Mouse (Mus musculus): Measurements from ENCODE around the gene Gjb1. TPM values are rescaled to one million over a fixed set of nuclear protein-coding genes. Genes with fewer than 3 reads are reported as not detected.
A peak's percentile ranks its signal among the peaks of the same experiment; 100 is the strongest.

Gene Gjb1
- polyA plus RNA-seq, 1 experiment from 2014 or later: 1.3 TPM

DNA sequence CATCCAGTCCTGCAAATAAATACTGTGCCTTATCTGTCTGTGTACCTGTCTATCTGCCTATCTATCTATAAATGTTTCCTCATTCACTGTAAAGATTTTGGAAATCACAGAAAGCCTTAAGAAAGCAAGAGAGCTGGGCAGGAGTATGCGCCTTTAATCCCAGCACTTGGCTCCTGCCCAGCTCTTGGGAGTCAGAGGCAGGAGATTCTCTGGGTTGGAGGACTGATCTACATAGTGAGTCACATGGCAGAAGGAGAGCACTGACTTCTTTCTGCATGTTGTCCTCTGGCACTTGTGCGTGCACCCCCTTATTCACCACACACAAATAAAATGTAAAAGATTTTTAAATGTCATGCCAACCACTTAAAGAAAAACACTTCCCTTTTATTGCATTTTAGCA, 47.3 kb downstream of the Gjb1 start:
- H3K9ac ChIP-seq (ENCODE audit: low read depth, low read length): no peak overlapping the region
- H3K4me3 ChIP-seq (ENCODE audit: low read depth, low read length): no peak overlapping the region
- ATAC-seq: no peak
- no peak overlapping the region for H3K27ac ChIP-seq (ENCODE audit: low read length)
- H3K36me3 ChIP-seq (ENCODE audit: control insufficient read depth, insufficient read depth, low read length): no peaks in the 10 kb centered on the region
- H3K9me3 ChIP-seq (replicated peaks; ENCODE audit: control insufficient read depth, low read length, poor library complexity, severe bottlenecking): no peaks in the 10 kb centered on the region
- 78% methylated on average over 2 of the region's 2 CpGs for WGBS
- H3K4me2 ChIP-seq (ENCODE audit: low read length): no peak overlapping the region
- peaks cover 3% of the 10 kb centered on the region; the same call in 1 of the 2 replicates for H3K4me1 ChIP-seq (ENCODE audit: control insufficient read depth, insufficient read depth, low read length)
- no peaks in the 10 kb centered on the region for H3K27me3 ChIP-seq (ENCODE audit: control insufficient read depth, insufficient read depth, low read depth, low read length)

DNA sequence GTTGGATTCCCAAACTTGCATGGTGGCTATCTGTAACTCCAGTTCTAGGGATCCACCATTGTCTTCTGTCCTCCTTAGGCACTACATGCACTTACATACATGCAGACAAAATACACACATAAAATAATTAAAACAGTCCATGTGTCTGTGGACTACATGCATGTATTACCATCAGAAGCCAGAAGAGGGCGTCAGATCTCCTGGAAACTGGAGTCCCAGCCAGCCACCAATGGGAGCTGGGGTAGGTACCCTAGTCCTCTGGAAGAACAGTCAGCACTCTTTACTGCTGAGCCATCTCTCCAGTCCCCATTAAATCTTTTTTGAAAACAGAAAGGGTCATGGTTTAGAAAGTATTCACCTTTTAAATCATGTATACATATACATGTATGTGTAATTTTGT, 51.6 kb downstream of the Gjb1 start:
- ATAC-seq: no peak
- Histone ChIP-seq H3K27ac (ENCODE audit: low read length) (peak overlapping the region; percentile 38; the same call in 1 of the 2 replicates), H3K4me1 (ENCODE audit: control insufficient read depth, insufficient read depth, low read length) (peaks cover 11% of the 10 kb centered on the region; the same call in 1 of the 2 replicates), H3K4me3 (ENCODE audit: low read depth, low read length) (no peak overlapping the region), H3K36me3 (ENCODE audit: control insufficient read depth, insufficient read depth, low read length) (no peaks in the 10 kb centered on the region), H3K27me3 (ENCODE audit: control insufficient read depth, insufficient read depth, low read depth, low read length) (no peaks in the 10 kb centered on the region), H3K9me3 (replicated peaks; ENCODE audit: control insufficient read depth, low read length, poor library complexity, severe bottlenecking) (no peaks in the 10 kb centered on the region), H3K9ac (ENCODE audit: low read depth, low read length) (no peak overlapping the region), H3K4me2 (ENCODE audit: low read length) (no peak overlapping the region)
- whole genome bisulfite sequencing: 0% methylated on average over 1 of the region's 1 CpGs

DNA sequence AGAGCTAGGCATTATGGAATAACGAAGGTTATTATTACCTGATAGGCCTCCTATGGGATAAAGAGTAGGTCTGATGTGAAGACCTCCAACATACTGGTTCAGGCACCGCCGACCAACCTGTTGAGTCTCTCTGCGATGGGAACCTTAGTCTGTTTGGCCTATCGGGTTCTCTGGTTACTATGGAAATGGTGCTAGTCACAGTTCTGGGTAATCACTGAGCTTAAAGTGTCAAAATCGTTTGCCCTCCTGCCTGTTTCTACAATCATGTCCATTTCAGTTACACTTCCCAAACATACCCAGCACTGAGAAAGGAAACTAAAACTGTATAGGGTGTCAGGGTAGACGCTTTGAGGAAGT, 52.6 kb downstream of the Gjb1 start:
- no peak overlapping the region for H3K9ac ChIP-seq (ENCODE audit: low read depth, low read length)
- peak overlapping the region; percentile 49 for H3K4me2 ChIP-seq (ENCODE audit: low read length)
- no peaks in the 10 kb centered on the region for H3K36me3 ChIP-seq (ENCODE audit: control insufficient read depth, insufficient read depth, low read length)
- H3K4me1 ChIP-seq (ENCODE audit: control insufficient read depth, insufficient read depth, low read length): peaks cover 11% of the 10 kb centered on the region; the same call in 1 of the 2 replicates
- no peaks in the 10 kb centered on the region for H3K27me3 ChIP-seq (ENCODE audit: control insufficient read depth, insufficient read depth, low read depth, low read length)
- H3K4me3 ChIP-seq (ENCODE audit: low read depth, low read length): peak overlapping the region; percentile 66
- H3K27ac ChIP-seq (ENCODE audit: low read length): peak overlapping the region; percentile 88
- peak; percentile 8; the same call in 1 of the 2 replicates for ATAC-seq
- WGBS: 16% methylated on average over 7 of the region's 7 CpGs
- no peaks in the 10 kb centered on the region for H3K9me3 ChIP-seq (replicated peaks; ENCODE audit: control insufficient read depth, low read length, poor library complexity, severe bottlenecking)

DNA sequence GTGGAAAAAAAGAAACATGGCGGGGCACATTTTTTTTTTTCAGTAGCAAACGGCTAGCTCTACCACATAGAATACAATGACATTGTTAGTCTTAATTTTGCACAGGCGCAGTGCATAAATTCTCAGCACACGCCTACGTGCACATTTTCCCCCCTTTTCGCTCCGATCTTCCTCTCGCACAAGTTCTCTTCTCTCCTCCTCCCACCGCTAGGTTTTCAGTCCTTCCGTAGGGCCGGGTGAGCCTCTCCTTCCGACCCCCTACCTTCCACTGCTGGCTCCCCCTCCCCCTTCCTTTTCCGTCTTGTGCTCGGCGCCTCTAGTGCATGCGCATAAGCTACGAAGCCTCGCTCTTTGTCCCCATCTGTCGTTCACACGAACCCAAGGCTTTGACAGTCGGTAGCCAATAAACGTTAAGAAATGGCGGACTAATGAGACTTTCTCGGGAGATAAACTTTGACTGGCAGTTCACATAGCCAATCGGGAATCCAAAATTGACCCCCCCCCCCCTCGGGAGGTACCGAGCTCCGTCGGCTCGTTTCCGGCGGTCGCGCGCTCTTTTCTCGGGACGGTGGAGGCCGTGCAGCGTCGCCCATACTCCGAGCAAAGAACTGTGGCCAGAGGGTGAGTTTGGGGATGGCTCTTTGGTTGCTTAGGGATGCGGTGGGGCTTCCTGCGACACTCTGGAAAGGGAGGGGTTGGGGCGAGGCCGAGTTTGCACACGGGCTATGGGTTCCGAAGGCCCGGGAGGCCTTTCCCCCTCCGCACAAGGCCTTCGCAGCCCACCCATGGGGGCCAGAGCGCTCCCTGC, 53.2 kb downstream of the Gjb1 start, which contains the start of gene Nono:
TSS of gene Nono (plus strand) at position 177 of the 808 bp plus-strand sequence.
- H3K4me1 ChIP-seq (ENCODE audit: control insufficient read depth, insufficient read depth, low read length): peaks cover 11% of the 10 kb centered on the region; the same call in 1 of the 2 replicates
- no peaks in the 10 kb centered on the region for H3K36me3 ChIP-seq (ENCODE audit: control insufficient read depth, insufficient read depth, low read length)
- H3K9me3 ChIP-seq (replicated peaks; ENCODE audit: control insufficient read depth, low read length, poor library complexity, severe bottlenecking): no peaks in the 10 kb centered on the region
- peak within 1 kb of the TSS; percentile 58 for H3K4me2 ChIP-seq (ENCODE audit: low read length)
- peak within 1 kb of the TSS; percentile 66 for H3K4me3 ChIP-seq (ENCODE audit: low read depth, low read length)
- H3K27ac ChIP-seq (ENCODE audit: low read length): peak within 1 kb of the TSS; percentile 91
- H3K27me3 ChIP-seq (ENCODE audit: control insufficient read depth, insufficient read depth, low read depth, low read length): no peaks in the 10 kb centered on the region
- WGBS: 20% methylated on average over 49 of the region's 51 CpGs
- H3K9ac ChIP-seq (ENCODE audit: low read depth, low read length): peak within 1 kb of the TSS; percentile 79
- ATAC-seq: peak; percentile 97

DNA sequence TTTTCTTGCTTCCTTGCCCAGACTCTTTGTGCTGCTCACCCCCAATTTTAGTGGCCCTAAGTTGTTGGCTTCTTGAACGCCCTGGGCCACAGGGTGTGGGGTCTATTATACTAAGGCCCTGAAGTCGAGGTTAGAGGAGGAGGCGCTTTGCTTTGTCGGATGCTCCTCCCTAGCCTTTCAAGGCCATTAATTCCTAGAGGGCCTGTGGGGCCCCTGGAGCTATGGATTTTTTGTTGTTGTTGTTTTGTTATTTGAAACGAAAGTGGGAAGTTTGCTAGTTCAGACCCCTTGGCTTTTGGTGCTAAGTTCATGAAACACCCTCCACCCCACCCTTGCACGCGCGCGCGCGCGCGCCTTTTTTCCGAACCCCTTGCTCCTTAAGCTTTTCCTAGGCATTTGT, 53.8 kb downstream of the Gjb1 start:
- Histone ChIP-seq H3K27me3 (ENCODE audit: control insufficient read depth, insufficient read depth, low read depth, low read length) (no peaks in the 10 kb centered on the region), H3K27ac (ENCODE audit: low read length) (peak overlapping the region; percentile 91), H3K9me3 (replicated peaks; ENCODE audit: control insufficient read depth, low read length, poor library complexity, severe bottlenecking) (no peaks in the 10 kb centered on the region), H3K4me1 (ENCODE audit: control insufficient read depth, insufficient read depth, low read length) (peaks cover 11% of the 10 kb centered on the region; the same call in 1 of the 2 replicates), H3K9ac (ENCODE audit: low read depth, low read length) (peak overlapping the region; percentile 79), H3K4me3 (ENCODE audit: low read depth, low read length) (peak overlapping the region; percentile 66), H3K4me2 (ENCODE audit: low read length) (peak overlapping the region; percentile 58), H3K36me3 (ENCODE audit: control insufficient read depth, insufficient read depth, low read length) (no peaks in the 10 kb centered on the region)
- WGBS: 13% methylated on average over 14 of the region's 14 CpGs
- ATAC-seq: peak; percentile 61

Other genes starting within 250 kb of the Gjb1 start
- 47.9 and 49.5 TPM in 2 replicates for gene Snx12, start 153.8 kb upstream of the Gjb1 start, polyA plus RNA-seq (2015; fragmentation: Nextera tagmentation; extraction: Ambion mirVana)
- 0.57 and 0.65 TPM in 2 replicates for gene Foxo4, start 121.8 kb upstream of the Gjb1 start, polyA plus RNA-seq (2015; fragmentation: Nextera tagmentation; extraction: Ambion mirVana)
- gene Gm614, start 112.4 kb upstream of the Gjb1 start, polyA plus RNA-seq (2015; fragmentation: Nextera tagmentation; extraction: Ambion mirVana): not detected in 2 replicates
- gene Il2rg, start 108.1 kb upstream of the Gjb1 start, polyA plus RNA-seq (2015; fragmentation: Nextera tagmentation; extraction: Ambion mirVana): 5.6 and 5.7 TPM in 2 replicates
- gene Gm20489, start 107.4 kb upstream of the Gjb1 start, polyA plus RNA-seq (2015; fragmentation: Nextera tagmentation; extraction: Ambion mirVana): not detected in 2 replicates
- 24.4 and 26.0 TPM in 2 replicates for gene Med12, start 102.3 kb upstream of the Gjb1 start, polyA plus RNA-seq (2015; fragmentation: Nextera tagmentation; extraction: Ambion mirVana)
- gene Nlgn3, start 77.2 kb upstream of the Gjb1 start, polyA plus RNA-seq (2015; fragmentation: Nextera tagmentation; extraction: Ambion mirVana): 90.9 and 94.7 TPM in 2 replicates
- gene Zmym3, start 44.5 kb downstream of the Gjb1 start, polyA plus RNA-seq (2015; fragmentation: Nextera tagmentation; extraction: Ambion mirVana): 110 and 119 TPM in 2 replicates
- gene Nono, start 52.9 kb downstream of the Gjb1 start, polyA plus RNA-seq (2015; fragmentation: Nextera tagmentation; extraction: Ambion mirVana): 292 and 324 TPM in 2 replicates
- 1.2 and 2.1 TPM in 2 replicates for gene Itgb1bp2, start 72.7 kb downstream of the Gjb1 start, polyA plus RNA-seq (2015; fragmentation: Nextera tagmentation; extraction: Ambion mirVana)
- gene Taf1, start 156.4 kb downstream of the Gjb1 start, polyA plus RNA-seq (2015; fragmentation: Nextera tagmentation; extraction: Ambion mirVana): 16.0 and 17.1 TPM in 2 replicates